Mouse (Mus musculus) C2C12 (cell line): ENCODE data around the gene Scnm1. TPM values are rescaled to one million over a fixed set of nuclear protein-coding genes. Genes with fewer than 3 reads are reported as not detected.
A peak's percentile ranks its signal among the peaks of the same experiment; 100 is the strongest.
"Not testable (repeated sequence)": the region's sequence is repeated elsewhere in the genome, so short reads cannot be mapped to it uniquely, and the experiment has no call there.

Experiments used
- H3K27me3 ChIP-seq: one replicate; pipeline ENCODE4 v1.6.1; 2011; ENCODE audit not compliant: control insufficient read depth, insufficient read depth, insufficient read length
- H3K36me3 ChIP-seq: one replicate; pipeline ENCODE4 v1.6.1; 2011; ENCODE audit not compliant: control insufficient read depth, insufficient read depth
- H3K4me3 ChIP-seq: one replicate; pipeline ENCODE4 v1.5.1; 2011; ENCODE audit warnings: mild to moderate bottlenecking, control low read depth; ENCODE audit not compliant: poor library complexity, insufficient read depth, severe bottlenecking
- H3K79me2 ChIP-seq: one replicate; pipeline ENCODE4 v1.6.1; 2011; ENCODE audit not compliant: control insufficient read depth, insufficient read depth
- H3K79me3 ChIP-seq: one replicate; pipeline ENCODE4 v1.6.1; 2011; ENCODE audit warnings: low read depth, control low read depth
- H3ac ChIP-seq: one replicate; pipeline ENCODE3; 2011; ENCODE audit warnings: low read depth; ENCODE audit not compliant: control insufficient read depth, insufficient read length
- CEBPB ChIP-seq: IDR thresholded peaks from one replicate; pipeline ENCODE4 v1.6.1; 2011; ENCODE audit warnings: low read depth, mild to moderate bottlenecking, control low read depth, moderate library complexity
- CTCF ChIP-seq: IDR thresholded peaks from one replicate; pipeline ENCODE4 v1.5.1; 2011; ENCODE audit not compliant: control insufficient read depth, insufficient read depth, insufficient read length
- FOSL1 ChIP-seq: IDR thresholded peaks from one replicate; pipeline ENCODE4 v1.8.0; 2011; ENCODE audit warnings: mild to moderate bottlenecking, low read length; ENCODE audit not compliant: poor library complexity, insufficient read depth, severe bottlenecking
- MAX ChIP-seq: IDR thresholded peaks from one replicate; pipeline ENCODE4 v1.6.1; 2011; ENCODE audit warnings: mild to moderate bottlenecking, control low read depth
- MYOD1 ChIP-seq: IDR thresholded peaks from one replicate; pipeline ENCODE4 v1.6.1; 2011; ENCODE audit warnings: low read depth; ENCODE audit not compliant: control insufficient read depth, insufficient read length
- MYOG ChIP-seq: IDR thresholded peaks from one replicate; pipeline ENCODE4 v1.6.1; 2011; ENCODE audit not compliant: control insufficient read depth, insufficient read length; ENCODE audit errors: extremely low read depth
- USF1 ChIP-seq: IDR thresholded peaks from one replicate; pipeline ENCODE4 v1.6.1; 2011; ENCODE audit warnings: low read depth, mild to moderate bottlenecking, control low read depth, moderate library complexity
- polyA plus RNA-seq: library from polyadenylated mRNA; unstranded; fragments of >200 nt; fragmentation: generic; extraction: Trizol; gene quantifications from one replicate; pipeline ENCODE4 v1.2.1, GENCODE M21; 2012; ENCODE audit warnings: missing spikeins

The Scnm1 gene
- polyA plus RNA-seq, 1 experiment = 22.2 TPM

GRCm38 (mm10) chr3:95135023-95135422 is 1.2 kb upstream of the Scnm1 start:
- no peaks in the 10 kb centered on the region for H3K36me3 ChIP-seq

GRCm38 (mm10) chr3:95134133-95134532 is 322 bp upstream of the Scnm1 start:
- not testable (repeated sequence) for H3K27me3 ChIP-seq, H3K79me3 ChIP-seq, H3ac ChIP-seq, H3K79me2 ChIP-seq, H3K36me3 ChIP-seq, H3K4me3 ChIP-seq

More at GRCm38 (mm10) chr3:95135023-95135422, 1.2 kb upstream of the Scnm1 start:
- H3K4me3 ChIP-seq = peak overlapping the region; percentile 23
- H3K27me3 ChIP-seq = no peaks in the 10 kb centered on the region
- H3ac ChIP-seq = no peak overlapping the region
- TF ChIP-seq MAX (no peak), USF1 (no peak), MYOG (no peak)
- no peaks in the 10 kb centered on the region for H3K79me3 ChIP-seq
- peaks cover 5% of the 10 kb centered on the region for H3K79me2 ChIP-seq

GRCm38 (mm10) chr3:95133176-95133575 is 635 bp downstream of the Scnm1 start:
- no peak for TF ChIP-seq USF1
- TF ChIP-seq CEBPB = no peak
- no peak for TF ChIP-seq FOSL1
- TF ChIP-seq MAX = no peak
- TF ChIP-seq CTCF = no peak
- no peak for TF ChIP-seq MYOD1
- TF ChIP-seq MYOG = no peak
- Histone ChIP-seq H3K36me3 (no peaks in the 10 kb centered on the region), H3K79me3 (no peaks in the 10 kb centered on the region)

GRCm38 (mm10) chr3:95132389-95132788 is 1.4 kb downstream of the Scnm1 start:
- H3K79me2 ChIP-seq, H3K79me3 ChIP-seq, H3K4me3 ChIP-seq, H3K36me3 ChIP-seq, H3ac ChIP-seq, H3K27me3 ChIP-seq: not testable (repeated sequence)

More at GRCm38 (mm10) chr3:95133176-95133575, 635 bp downstream of the Scnm1 start:
- H3K79me2 ChIP-seq = peaks cover 5% of the 10 kb centered on the region
- peak overlapping the region; percentile 72 for H3ac ChIP-seq
- no peaks in the 10 kb centered on the region for H3K27me3 ChIP-seq
- peak overlapping the region; percentile 59 for H3K4me3 ChIP-seq

GRCm38 (mm10) chr3:95130081-95130480 is 3.7 kb downstream of the Scnm1 start:
- peaks cover 3% of the 10 kb centered on the region for H3K36me3 ChIP-seq
- no peak overlapping the region for H3ac ChIP-seq
- peaks cover 5% of the 10 kb centered on the region for H3K79me2 ChIP-seq
- H3K4me3 ChIP-seq = no peak overlapping the region
- TF ChIP-seq MAX (no peak), MYOD1 (no peak), CTCF (no peak), USF1 (no peak), CEBPB (no peak), FOSL1 (no peak), MYOG (no peak)
- no peaks in the 10 kb centered on the region for H3K27me3 ChIP-seq
- no peaks in the 10 kb centered on the region for H3K79me3 ChIP-seq

- H3K27me3 ChIP-seq = no peaks in the 10 kb centered on the region
- no peak overlapping the region for H3K4me3 ChIP-seq
- no peak for TF ChIP-seq MYOG
- no peak for TF ChIP-seq CTCF
- no peak for TF ChIP-seq FOSL1
- no peak for TF ChIP-seq MYOD1
- no peak for TF ChIP-seq MAX
- no peak for TF ChIP-seq USF1
- TF ChIP-seq CEBPB = no peak
- peaks cover 5% of the 10 kb centered on the region for H3K79me2 ChIP-seq
- H3ac ChIP-seq = no peak overlapping the region
- H3K79me3 ChIP-seq = no peaks in the 10 kb centered on the region
- peaks cover 11% of the 10 kb centered on the region for H3K36me3 ChIP-seq
Observed at GRCm38 (mm10) chr3:95129226-95129651, 4.6 kb downstream of the Scnm1 start.

GRCm38 (mm10) chr3:95124972-95125371 is 8.8 kb downstream of the Scnm1 start:
- no peak for TF ChIP-seq FOSL1
- TF ChIP-seq CEBPB = no peak
- TF ChIP-seq USF1 = no peak
- TF ChIP-seq MAX = no peak
- TF ChIP-seq CTCF = no peak
- TF ChIP-seq MYOG = no peak
- no peak for TF ChIP-seq MYOD1
- Histone ChIP-seq H3K27me3 (no peaks in the 10 kb centered on the region), H3K36me3 (peaks cover 38% of the 10 kb centered on the region), H3ac (no peak overlapping the region), H3K4me3 (no peak overlapping the region), H3K79me3 (no peaks in the 10 kb centered on the region), H3K79me2 (no peaks in the 10 kb centered on the region)
